Mouse (Mus musculus) myocyte (in vitro differentiated cells): ENCODE results near the gene Gnat1. TPM values are rescaled to one million over a fixed set of nuclear protein-coding genes. Genes with fewer than 3 reads are reported as not detected.

Experiments used
- H3K27me3 ChIP-seq: one replicate; pipeline ENCODE4 v1.6.1; 2011; ENCODE audit not compliant: control insufficient read depth, insufficient read depth, insufficient read length
- H3K36me3 ChIP-seq: one replicate; pipeline ENCODE4 v1.6.1; 2011; ENCODE audit not compliant: control insufficient read depth, insufficient read depth
- H3K4me2 ChIP-seq: one replicate; pipeline ENCODE4 v1.6.1; 2011; ENCODE audit warnings: low read depth, control low read depth
- H3K4me3 ChIP-seq: one replicate; pipeline ENCODE4 v1.5.1; 2011; ENCODE audit warnings: mild to moderate bottlenecking, control low read depth, moderate library complexity
- H3K79me2 ChIP-seq: one replicate; pipeline ENCODE4 v1.6.1; 2011; ENCODE audit not compliant: control insufficient read depth, insufficient read depth
- H3ac ChIP-seq: one replicate; pipeline ENCODE4 v1.6.1; 2011; ENCODE audit not compliant: control insufficient read depth, insufficient read length
- CEBPB ChIP-seq: IDR thresholded peaks from 2 replicates; pipeline ENCODE4 v1.6.1; 2011; ENCODE audit warnings: mild to moderate bottlenecking, moderate library complexity; ENCODE audit not compliant: poor library complexity, insufficient read depth, severe bottlenecking
- E2F4 ChIP-seq: IDR thresholded peaks from one replicate; pipeline ENCODE4 v1.6.1; 2011; ENCODE audit warnings: mild to moderate bottlenecking, control low read depth, moderate library complexity; ENCODE audit not compliant: insufficient read depth
- MAX ChIP-seq: IDR thresholded peaks from one replicate; pipeline ENCODE4 v1.6.1; 2011; ENCODE audit warnings: low read depth, mild to moderate bottlenecking, control low read depth
- MYOD1 ChIP-seq, 3 experiments: IDR thresholded peaks; one replicate each; pipeline ENCODE4 v1.6.1; 2011; ENCODE audit warnings: control low read depth in 2 of 3, low read depth in 2 of 3, mild to moderate bottlenecking in 2 of 3, moderate library complexity in 1 of 3; ENCODE audit not compliant: insufficient read length in 2 of 3, control insufficient read depth in 1 of 3
- MYOG ChIP-seq, 3 experiments: IDR thresholded peaks; one replicate each; pipeline ENCODE4 v1.6.1; 2011; ENCODE audit warnings: control low read depth in 2 of 3, low read depth in 2 of 3, mild to moderate bottlenecking in 2 of 3; ENCODE audit not compliant: insufficient read length in 2 of 3, control insufficient read depth in 1 of 3, insufficient read depth in 1 of 3
- POLR2A ChIP-seq: IDR thresholded peaks from one replicate; pipeline ENCODE4 v1.6.1; 2011; ENCODE audit warnings: low read depth, mild to moderate bottlenecking, control low read depth, moderate library complexity; ENCODE audit not compliant: insufficient read length
- POLR2AphosphoS2 ChIP-seq: IDR thresholded peaks from one replicate; pipeline ENCODE4 v1.6.1; 2011; ENCODE audit warnings: low read depth, control low read depth; ENCODE audit not compliant: insufficient read length
- REST ChIP-seq: IDR thresholded peaks from one replicate; pipeline ENCODE4 v1.6.1; 2011; ENCODE audit warnings: mild to moderate bottlenecking, control low read depth, moderate library complexity; ENCODE audit not compliant: insufficient read depth, insufficient read length
- SRF ChIP-seq: IDR thresholded peaks from one replicate; pipeline ENCODE4 v1.6.1; 2011; ENCODE audit warnings: low read depth; ENCODE audit not compliant: control insufficient read depth, insufficient read length
- TCF12 ChIP-seq: IDR thresholded peaks from one replicate; pipeline ENCODE4 v1.6.1; 2011; ENCODE audit warnings: mild to moderate bottlenecking, control low read depth; ENCODE audit not compliant: poor library complexity, insufficient read depth, severe bottlenecking
- TCF3 ChIP-seq: IDR thresholded peaks from one replicate; pipeline ENCODE4 v1.6.1; 2011; ENCODE audit warnings: low read depth, control low read depth; ENCODE audit not compliant: insufficient read length
- USF1 ChIP-seq: IDR thresholded peaks from one replicate; pipeline ENCODE4 v1.6.1; 2011; ENCODE audit warnings: low read depth, mild to moderate bottlenecking, control low read depth, moderate library complexity
- polyA plus RNA-seq: library from polyadenylated mRNA; unstranded; fragments of >200 nt; fragmentation: generic; extraction: Trizol; gene quantifications from one replicate; pipeline ENCODE4 v1.2.1, GENCODE M21; 2012; ENCODE audit warnings: missing spikeins

The Gnat1 gene
- polyA plus RNA-seq, 1 experiment, result not detected

- no peaks in the 10 kb centered on the region for H3K79me2 ChIP-seq
- no peaks in the 10 kb centered on the region for H3K36me3 ChIP-seq
- no peak overlapping the region for H3ac ChIP-seq
- TF ChIP-seq MYOD1 (IDR thresholded peaks at IDR 0.05; ENCODE audit: control insufficient read depth in 1 of 3, insufficient read length in 2 of 3, low read depth in 2 of 3) (no peak), POLR2A (no peak), E2F4 (no peak), POLR2AphosphoS2 (no peak), USF1 (no peak), MYOG (IDR thresholded peaks at IDR 0.05; ENCODE audit: control insufficient read depth in 1 of 3, insufficient read depth in 1 of 3, insufficient read length in 2 of 3, low read depth in 2 of 3) (no peak), MAX (no peak), CEBPB (no peak), SRF (no peak), REST (no peak), TCF12 (no peak), TCF3 (no peak)
- no peak overlapping the region for H3K4me3 ChIP-seq
- no peak overlapping the region for H3K4me2 ChIP-seq
- peaks cover 8% of the 10 kb centered on the region for H3K27me3 ChIP-seq
Measured at GRCm38 (mm10) chr9:107723292-107723691, 43.8 kb upstream of the Gnat1 start.

- Histone ChIP-seq H3K4me3 (no peak overlapping the region), H3ac (no peak overlapping the region), H3K27me3 (peaks cover 20% of the 10 kb centered on the region), H3K36me3 (no peaks in the 10 kb centered on the region), H3K79me2 (no peaks in the 10 kb centered on the region), H3K4me2 (no peak overlapping the region)
- TF ChIP-seq SRF (no peak), MAX (no peak), USF1 (no peak), CEBPB (no peak), MYOG (IDR thresholded peaks at IDR 0.05; ENCODE audit: control insufficient read depth in 1 of 3, insufficient read depth in 1 of 3, insufficient read length in 2 of 3, low read depth in 2 of 3) (no peak)
Measured at GRCm38 (mm10) chr9:107718781-107719540, 39.4 kb upstream of the Gnat1 start.

GRCm38 (mm10) chr9:107716951-107717350, 37.4 kb upstream of the Gnat1 start:
- Histone ChIP-seq H3K36me3 (no peaks in the 10 kb centered on the region), H3K4me3 (no peak overlapping the region), H3K27me3 (peaks cover 20% of the 10 kb centered on the region), H3K79me2 (no peaks in the 10 kb centered on the region), H3K4me2 (no peak overlapping the region), H3ac (no peak overlapping the region)
- TF ChIP-seq SRF, result no peak
- TF ChIP-seq POLR2AphosphoS2, result no peak
- no peak for TF ChIP-seq TCF12
- TF ChIP-seq CEBPB, result no peak
- TF ChIP-seq TCF3, result no peak
- TF ChIP-seq REST, result no peak
- TF ChIP-seq MAX, result no peak
- TF ChIP-seq MYOG (IDR thresholded peaks at IDR 0.05; ENCODE audit: control insufficient read depth in 1 of 3, insufficient read depth in 1 of 3, insufficient read length in 2 of 3, low read depth in 2 of 3), result no peak
- no peak for TF ChIP-seq USF1
- TF ChIP-seq MYOD1 (IDR thresholded peaks at IDR 0.05; ENCODE audit: control insufficient read depth in 1 of 3, insufficient read length in 2 of 3, low read depth in 2 of 3), result no peak
- no peak for TF ChIP-seq E2F4
- TF ChIP-seq POLR2A, result no peak

GRCm38 (mm10) chr9:107715632-107716031, 36.1 kb upstream of the Gnat1 start:
- Histone ChIP-seq H3K27me3 (peaks cover 34% of the 10 kb centered on the region), H3K36me3 (no peaks in the 10 kb centered on the region), H3ac (no peak overlapping the region), H3K4me2 (no peak overlapping the region), H3K4me3 (no peak overlapping the region), H3K79me2 (no peaks in the 10 kb centered on the region)
- TF ChIP-seq POLR2AphosphoS2 (no peak), POLR2A (no peak), REST (no peak), E2F4 (no peak), SRF (no peak), CEBPB (no peak), TCF12 (no peak), MYOG (IDR thresholded peaks at IDR 0.05; ENCODE audit: control insufficient read depth in 1 of 3, insufficient read depth in 1 of 3, insufficient read length in 2 of 3, low read depth in 2 of 3) (no peak), USF1 (no peak)
